Mouse (Mus musculus): ENCODE results near the gene Zmym2.
"Not testable (repeated sequence)": the region's sequence is repeated elsewhere in the genome, so short reads cannot be mapped to it uniquely, and the experiment has no call there.

Gene Zmym2

DNA sequence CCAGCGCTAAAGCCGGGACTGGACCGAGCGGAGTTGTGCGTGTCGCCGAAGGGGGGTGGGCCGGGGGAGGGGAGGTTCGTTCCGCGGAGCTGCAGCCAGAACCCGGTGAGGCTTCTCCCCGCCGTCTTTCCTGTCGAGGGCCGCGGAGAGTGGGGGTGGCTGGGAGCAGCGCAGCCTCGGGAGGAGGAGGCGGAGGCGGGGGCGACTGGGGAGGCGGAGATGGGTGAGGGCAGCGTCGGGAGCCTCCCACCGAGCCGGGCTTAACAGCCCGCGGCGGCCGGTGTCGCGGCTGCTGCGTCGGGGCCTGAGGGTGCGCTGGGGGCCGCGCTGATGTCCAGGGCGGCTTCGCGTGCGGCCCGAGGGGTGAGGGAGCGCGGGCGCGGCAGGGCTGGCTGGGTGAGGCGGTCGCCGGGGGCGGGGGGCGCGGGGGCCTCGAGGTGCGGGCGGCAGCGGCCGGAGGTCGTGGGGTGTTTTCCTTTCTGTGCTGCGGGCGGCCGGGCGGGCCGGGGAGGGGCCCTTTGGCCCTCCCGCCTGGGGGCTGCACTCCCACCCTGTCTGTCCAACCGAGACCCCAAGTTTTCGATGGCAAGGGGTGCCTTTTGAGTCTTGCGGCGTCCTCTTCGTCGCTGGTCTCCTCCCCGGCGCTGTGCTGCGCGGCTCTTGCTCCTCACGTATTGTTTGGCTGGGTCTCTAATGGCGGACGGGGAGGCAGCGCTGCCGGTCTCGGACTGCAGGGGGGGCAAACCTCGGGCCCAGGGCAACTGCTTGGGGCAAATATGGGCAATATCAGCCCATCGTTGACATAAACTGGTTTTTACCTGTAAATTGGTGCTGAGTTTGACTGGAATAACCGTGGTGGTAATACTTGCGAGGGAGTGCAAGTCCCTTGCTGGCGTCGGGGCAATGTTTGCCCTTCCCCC, at the start of gene Zmym2:
TSS of gene Zmym2 (plus strand) at position 60 of the 920 bp plus-strand sequence.
- peak; percentile 81 to 92 for DNase-seq (ENCODE audit: low spot score in 2 of 2)

GRCm38 (mm10) chr14:56844033-56844432, 42.4 kb upstream of the Zmym2 start:
- no peak for DNase-seq (ENCODE audit: low spot score in 2 of 2)

- no peak for DNase-seq (ENCODE audit: low spot score in 2 of 2)
Observed at GRCm38 (mm10) chr14:56844507-56844906, 41.9 kb upstream of the Zmym2 start.

DNA sequence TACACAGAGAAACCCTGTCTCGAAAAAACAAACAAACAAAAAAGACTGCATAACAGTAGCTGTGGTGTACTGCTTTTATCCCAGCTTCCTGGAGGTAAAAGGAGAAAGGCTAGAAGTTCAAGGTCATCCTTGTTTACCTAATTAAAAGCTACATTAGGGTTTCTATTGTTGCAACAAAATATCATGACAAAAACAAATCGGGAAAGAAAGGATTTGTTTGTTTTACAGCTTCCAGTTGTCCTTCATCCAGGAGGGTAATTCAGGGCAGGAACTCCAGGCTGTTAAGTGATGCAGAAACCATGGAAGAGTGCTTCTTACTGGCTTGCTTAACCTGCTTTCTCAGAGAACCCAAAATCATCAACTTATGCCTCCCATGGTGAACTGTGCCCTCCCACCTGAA, 38.1 kb upstream of the Zmym2 start:
- DNase-seq (ENCODE audit: low spot score in 2 of 2), result no peak

GRCm38 (mm10) chr14:56849681-56850080, 36.8 kb upstream of the Zmym2 start:
- DNase-seq (ENCODE audit: low spot score in 2 of 2), result no peak

- DNase-seq (ENCODE audit: low spot score in 2 of 2), result no peak
Observed at GRCm38 (mm10) chr14:56864041-56864440, 22.4 kb upstream of the Zmym2 start.

- DNase-seq (ENCODE audit: low spot score in 2 of 2), result no peak
Observed at GRCm38 (mm10) chr14:56864641-56865040, 21.8 kb upstream of the Zmym2 start.

GRCm38 (mm10) chr14:56865112-56865511, 21.3 kb upstream of the Zmym2 start:
- not testable (repeated sequence) for DNase-seq (ENCODE audit: low spot score in 2 of 2)

DNA sequence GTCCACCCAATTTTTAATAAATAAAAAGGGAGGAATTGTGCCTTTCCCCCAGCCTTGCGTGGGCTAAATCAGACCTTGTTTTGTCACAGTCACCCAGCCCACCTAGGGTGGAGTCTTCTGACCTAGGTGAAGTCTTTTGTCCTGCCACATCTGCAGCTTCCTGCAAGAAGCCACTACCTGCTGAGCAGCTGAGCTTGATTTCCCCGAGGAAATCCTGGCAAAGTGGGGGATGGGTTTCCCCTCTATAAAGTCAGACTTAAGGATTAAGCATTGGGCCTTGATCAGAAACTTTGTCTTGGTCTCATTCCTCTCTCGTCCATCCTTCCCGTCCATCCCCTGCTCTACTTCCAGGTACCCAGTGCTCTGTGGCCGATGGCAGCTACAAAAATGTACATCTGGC, 12.9 kb upstream of the Zmym2 start:
- DNase-seq (ENCODE audit: low spot score in 2 of 2), result no peak

DNA sequence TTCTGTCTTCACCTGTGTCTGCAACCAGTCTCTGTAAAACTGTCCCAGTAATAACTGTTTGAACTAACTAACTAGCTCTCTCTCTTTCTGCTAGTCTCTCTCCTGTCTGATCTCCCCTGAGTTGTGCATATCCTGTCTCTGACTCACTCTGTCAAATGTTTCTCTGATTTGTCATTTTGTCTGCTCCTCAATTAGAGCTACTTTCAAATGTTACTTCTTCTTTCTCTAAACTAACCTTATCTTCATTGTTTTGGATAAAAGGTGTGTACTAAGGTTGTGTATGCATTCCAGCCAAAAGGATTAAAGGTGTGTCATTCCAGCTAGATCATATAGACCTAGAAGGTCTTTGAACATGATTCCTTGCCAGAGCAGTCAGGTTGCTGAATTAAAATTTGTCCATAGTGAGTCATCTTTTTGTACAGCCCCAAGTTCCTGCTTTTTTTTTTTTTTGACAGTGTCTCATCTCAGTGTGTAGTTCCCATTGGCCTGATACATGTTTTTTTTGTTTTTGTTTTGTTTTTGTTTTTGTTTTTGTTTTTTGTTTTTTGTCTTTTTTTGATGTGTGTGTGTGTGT, 10.8 kb upstream of the Zmym2 start:
- no peak for DNase-seq (ENCODE audit: low spot score in 2 of 2)

DNA sequence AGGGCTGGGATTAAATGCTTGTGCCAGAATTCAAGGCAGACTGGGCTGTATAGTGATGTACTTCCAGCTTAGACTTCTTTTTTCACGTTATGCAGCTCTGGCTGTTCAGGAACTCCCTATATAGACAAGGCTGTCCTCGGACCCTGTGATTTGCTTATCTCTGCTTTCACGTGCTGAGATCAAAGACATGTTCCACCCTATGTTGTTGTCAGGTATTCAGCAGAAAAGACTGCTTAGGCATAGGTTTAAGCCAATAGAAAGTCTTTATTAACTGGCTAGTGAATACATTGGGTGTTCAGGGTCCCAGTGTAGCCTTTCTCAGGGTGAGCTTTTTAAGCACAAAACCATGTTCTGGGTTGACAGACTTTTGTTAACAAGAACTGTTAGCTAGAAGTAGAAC, 5.2 kb upstream of the Zmym2 start:
- no peak for DNase-seq (ENCODE audit: low spot score in 2 of 2)

- DNase-seq (ENCODE audit: low spot score in 2 of 2), result no peak
Observed at GRCm38 (mm10) chr14:56883431-56883830, 3.0 kb upstream of the Zmym2 start.

DNA sequence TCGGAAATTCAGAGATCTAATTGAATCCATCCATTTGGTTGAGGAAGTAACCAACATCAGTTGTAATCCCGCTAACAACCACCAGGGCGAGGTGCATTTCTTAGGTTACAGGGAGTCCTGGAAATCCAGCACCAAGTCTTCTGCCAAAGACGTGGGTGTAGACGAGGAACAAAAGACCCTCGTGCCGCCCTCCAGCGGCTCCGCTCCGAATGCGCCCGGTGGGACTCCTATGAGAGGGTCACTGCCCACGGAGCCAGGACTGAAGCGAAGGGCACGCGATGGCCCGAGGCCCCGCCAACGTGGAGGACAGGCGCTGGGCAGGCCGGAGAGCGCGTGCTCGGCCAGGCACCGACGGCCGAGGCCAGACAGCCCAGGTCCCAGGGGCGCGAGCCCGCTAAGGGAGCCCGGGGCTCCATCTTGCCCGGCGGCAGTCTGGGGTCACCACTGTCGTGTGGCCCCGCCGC, 1.1 kb upstream of the Zmym2 start:
- DNase-seq (ENCODE audit: low spot score in 2 of 2), result peak; percentile 86 to 92

DNA sequence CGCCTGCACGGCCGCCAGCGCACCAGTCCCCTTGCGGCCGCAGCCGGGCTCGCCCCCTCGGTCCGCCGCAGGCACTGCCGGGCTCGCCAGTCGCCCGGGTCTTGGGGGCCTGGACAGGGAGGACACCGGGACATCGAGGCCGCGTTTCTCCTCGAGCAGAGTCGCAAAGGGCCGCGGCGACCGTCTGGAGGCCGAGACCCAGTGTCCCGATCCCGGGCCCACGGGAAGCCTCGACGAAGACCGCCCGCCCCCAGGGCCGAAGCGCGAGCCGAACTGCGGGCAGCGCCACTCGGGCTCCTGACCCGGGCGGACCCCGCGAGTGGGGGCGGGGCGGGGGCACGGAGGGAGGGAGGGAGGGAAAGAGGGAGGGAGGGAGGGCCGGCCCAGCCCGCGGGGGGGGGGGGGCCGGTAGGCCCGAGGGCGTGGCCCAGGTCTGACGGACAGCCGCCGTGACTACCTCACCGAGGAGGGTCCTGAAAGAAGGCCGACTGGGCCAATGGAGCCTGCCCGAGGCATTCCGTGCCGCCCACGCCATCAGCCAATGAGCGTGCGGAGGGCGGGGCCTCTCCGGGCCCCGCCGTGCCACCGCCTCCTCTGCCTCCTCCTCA, 363 bp upstream of the Zmym2 start:
- DNase-seq (ENCODE audit: low spot score in 2 of 2), result peak; percentile 75 to 89

- DNase-seq (ENCODE audit: low spot score in 2 of 2), result no peak
Observed at GRCm38 (mm10) chr14:56887514-56887880, 1.0 kb downstream of the Zmym2 start.

DNA sequence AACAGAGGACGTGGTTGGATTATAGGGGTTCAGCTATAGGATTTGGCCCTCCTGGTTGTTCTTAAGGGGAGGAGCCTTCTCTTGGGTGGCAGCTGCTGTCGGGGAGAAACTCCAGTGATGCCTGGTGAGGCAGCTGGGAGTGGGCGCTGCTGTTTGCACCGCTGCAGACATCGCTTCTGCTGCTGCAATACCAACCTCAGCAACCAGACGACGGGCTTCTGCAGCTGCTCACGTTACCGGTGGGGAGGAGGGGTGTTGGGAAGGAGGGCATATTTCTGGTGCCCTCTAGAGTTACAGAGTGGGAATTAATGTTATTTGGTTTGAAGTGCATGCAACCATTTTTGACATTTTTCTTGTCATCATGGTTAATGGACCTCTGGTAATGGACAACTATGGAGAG, 1.4 kb downstream of the Zmym2 start:
- DNase-seq (ENCODE audit: low spot score in 2 of 2), result peak; percentile 71 to 81

DNA sequence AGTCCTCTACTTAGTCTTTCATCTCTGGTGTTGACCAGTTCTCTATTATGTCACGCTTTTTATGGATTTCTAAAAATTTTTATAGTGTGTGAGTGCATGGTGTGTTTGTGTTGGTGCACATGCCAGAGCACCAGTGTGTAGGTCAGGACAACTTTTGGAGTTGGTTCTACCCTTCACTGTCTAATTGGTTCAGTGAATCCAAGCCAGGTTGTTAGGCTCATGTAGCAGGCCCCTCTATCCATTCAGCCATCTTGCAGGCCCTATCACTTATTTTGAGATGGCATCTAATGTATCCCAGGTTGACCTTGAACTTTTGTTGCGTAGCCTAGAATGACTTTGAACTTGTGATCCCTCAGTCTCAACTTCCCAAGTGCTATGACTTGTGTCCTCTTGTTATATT, 2.0 kb downstream of the Zmym2 start:
- no peak for DNase-seq (ENCODE audit: low spot score in 2 of 2)

GRCm38 (mm10) chr14:56894417-56894816, 8.0 kb downstream of the Zmym2 start:
- DNase-seq (ENCODE audit: low spot score in 2 of 2), result no peak

DNA sequence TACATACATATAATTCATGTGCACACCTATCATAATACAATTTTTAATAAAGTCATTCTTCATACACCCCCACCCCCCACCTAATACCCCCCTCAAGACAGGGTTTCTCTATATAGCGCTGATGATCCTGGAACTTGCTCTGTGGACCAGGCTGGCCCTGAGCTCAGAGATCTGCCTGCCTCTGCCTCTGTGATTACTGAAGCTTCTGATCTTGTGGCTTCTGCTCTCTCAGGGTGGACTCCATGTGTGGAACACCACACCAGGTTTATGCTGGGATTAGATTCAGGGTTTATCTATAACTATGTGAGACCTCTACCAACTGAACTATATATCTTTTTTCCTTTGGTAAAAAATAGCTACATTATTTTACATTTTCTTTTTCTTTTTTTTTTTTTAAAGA, 10.1 kb downstream of the Zmym2 start:
- no peak for DNase-seq (ENCODE audit: low spot score in 2 of 2)

DNA sequence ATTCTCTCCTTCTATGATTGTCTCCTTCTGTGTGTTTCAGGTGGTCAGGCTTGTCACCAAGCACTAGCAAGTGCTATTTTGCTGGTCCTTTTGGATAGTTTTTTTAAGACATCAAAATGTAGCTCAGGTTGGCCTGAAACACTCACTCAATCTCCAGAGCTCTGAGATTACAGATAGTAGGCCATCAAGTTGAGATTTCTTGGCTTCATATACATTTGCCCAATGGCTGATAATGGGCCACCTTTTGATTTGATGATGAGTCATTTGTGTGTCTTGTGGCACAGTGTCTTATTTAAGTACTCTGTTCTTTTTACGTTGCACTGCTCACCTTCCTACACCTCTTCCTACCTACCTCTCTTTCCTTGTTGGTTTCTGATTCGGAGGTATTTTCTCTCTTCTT, 11.0 kb downstream of the Zmym2 start:
- DNase-seq (ENCODE audit: low spot score in 2 of 2), result no peak

GRCm38 (mm10) chr14:56899656-56900055, 13.2 kb downstream of the Zmym2 start:
- DNase-seq (ENCODE audit: low spot score in 2 of 2), result no peak

- no peak for DNase-seq (ENCODE audit: low spot score in 2 of 2)
Observed at GRCm38 (mm10) chr14:56903039-56903438, 16.6 kb downstream of the Zmym2 start.

DNA sequence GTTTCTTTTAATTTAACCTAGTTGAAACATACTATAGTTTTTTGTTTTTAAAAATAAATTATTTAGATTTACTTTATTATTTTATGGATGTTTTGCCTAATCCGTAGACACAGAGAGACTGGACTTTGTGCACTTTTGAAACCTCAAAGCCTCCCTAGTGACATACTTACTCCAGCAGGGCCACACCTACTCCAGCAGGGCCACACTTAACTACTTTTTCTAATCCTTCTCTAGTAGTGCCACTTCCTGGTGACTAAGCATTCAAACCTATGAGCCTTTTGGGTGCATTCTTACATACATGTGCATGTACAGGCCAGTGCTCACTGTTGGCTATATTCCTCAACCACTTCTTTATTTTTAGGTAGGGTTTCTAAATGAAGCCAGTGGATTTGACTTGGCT, 19.2 kb downstream of the Zmym2 start:
- no peak for DNase-seq (ENCODE audit: low spot score in 2 of 2)
